Mouse (Mus musculus) MEL-GATA-1-ER (cell line): ENCODE measurements around the gene Zdhhc22.

Experiments
- DNase-seq: peaks from one replicate; pipeline ENCODE4 v3.0.0-alpha.2; 2012; ENCODE audit warnings: low read depth; ENCODE audit errors: extremely low read depth

Gene Zdhhc22

GRCm38 (mm10) chr12:86936587-86937343 is 53.5 kb downstream of the Zdhhc22 start:
- no peak for DNase-seq

- DNase-seq: no peak
Observed at GRCm38 (mm10) chr12:86935692-86936282, 54.4 kb downstream of the Zdhhc22 start.

- no peak for DNase-seq
Observed at GRCm38 (mm10) chr12:86934748-86935147, 55.5 kb downstream of the Zdhhc22 start.

- DNase-seq: no peak
Observed at GRCm38 (mm10) chr12:86932575-86932952, 57.7 kb downstream of the Zdhhc22 start.

GRCm38 (mm10) chr12:86931919-86932574 is 58.2 kb downstream of the Zdhhc22 start:
- no peak for DNase-seq

- no peak for DNase-seq
Observed at GRCm38 (mm10) chr12:86930934-86931729, 59.1 kb downstream of the Zdhhc22 start.
